Mouse (Mus musculus): ENCODE measurements around the gene Txnrd2.

DNA sequence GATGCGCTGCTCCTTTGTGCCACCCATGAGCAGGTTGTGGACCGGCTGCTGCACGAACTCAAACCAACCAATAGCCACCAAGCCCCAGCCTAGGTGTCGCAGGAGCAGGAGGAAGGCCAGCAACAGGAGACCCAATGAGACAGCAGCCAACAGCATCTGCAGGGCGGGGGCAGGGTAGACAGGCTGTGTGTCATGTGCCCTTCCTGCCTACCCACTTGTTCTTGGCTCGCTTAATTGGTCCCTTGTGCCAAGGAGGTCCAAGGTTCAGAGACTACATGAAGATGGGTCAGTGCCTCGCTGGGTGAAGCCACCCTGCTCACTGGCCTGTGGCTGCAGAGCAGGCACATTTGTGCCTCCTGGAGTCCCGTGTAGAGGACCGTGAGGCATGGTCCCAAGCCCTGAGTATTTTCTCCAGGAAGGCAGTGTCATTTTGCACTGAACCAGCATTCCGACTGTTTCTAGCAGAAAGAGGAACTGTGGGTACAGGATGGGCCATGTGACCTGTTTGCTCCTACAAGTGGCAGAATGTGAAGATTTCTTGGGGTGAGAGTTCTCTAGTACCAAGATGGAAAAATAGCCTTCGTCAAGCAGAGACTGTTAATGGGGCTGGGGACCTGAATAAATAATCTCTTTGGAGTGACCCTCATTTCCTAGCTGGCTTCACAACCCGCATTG is 14.2 kb upstream of the Txnrd2 start:
- TF ChIP-seq POLR2A (IDR thresholded peaks at IDR 0.05; ENCODE audit: insufficient read depth, low read depth, low read length) (no peak), CTCF (IDR thresholded peaks at IDR 0.05; ENCODE audit: insufficient read depth, low read depth, low read length) (no peak)

Measured in olfactory bulb, adult 2 months (tissue).